Mouse (Mus musculus): ENCODE results near the gene Sfxn5.

GRCm38 (mm10) chr6:85341814-85342501, 8.7 kb upstream of the Sfxn5 start:
- TF ChIP-seq CTCF (IDR thresholded peaks at IDR 0.05; ENCODE audit: extremely low read depth, insufficient read depth, insufficient read length, insufficient replicate concordance) (no peak), POLR2A (IDR thresholded peaks at IDR 0.05; ENCODE audit: low read depth, low read length) (no peak)

Measured in spleen, adult 2 months (tissue).